Mouse (Mus musculus): Measurements from ENCODE around the gene Grpel1. TPM values are rescaled to one million over a fixed set of nuclear protein-coding genes. Genes with fewer than 3 reads are reported as not detected.

The Grpel1 gene
- 66.5 and 68.0 TPM in 2 replicates for polyA plus RNA-seq (2014; fragmentation: Nextera tagmentation; extraction: Ambion mirVana)

GRCm38 (mm10) chr5:36464709-36465661 lies at the start of gene Grpel1:
Gene Grpel1 (plus strand): TSS chr5:36464998.
- peaks cover 17% of the 10 kb centered on the region for H3K36me3 ChIP-seq (ENCODE audit: control insufficient read depth, insufficient read depth, low read length)
- peaks cover 10% of the 10 kb centered on the region for H3K4me1 ChIP-seq (replicated peaks; ENCODE audit: control insufficient read depth, insufficient read depth, low read length)
- H3K4me2 ChIP-seq (ENCODE audit: low read length): peak within 1 kb of the TSS; percentile 91
- peak within 1 kb of the TSS; percentile 23; the same call in 1 of the 2 replicates for H3K27ac ChIP-seq (ENCODE audit: low read depth)
- H3K9me3 ChIP-seq (ENCODE audit: control insufficient read depth, low read length): no peaks in the 10 kb centered on the region
- peak within 1 kb of the TSS; percentile 74 for H3K9ac ChIP-seq (ENCODE audit: low read length)
- DNase-seq (ENCODE audit: low spot score) (peak; percentile 97), ATAC-seq (replicated peaks; ENCODE audit: low FRiP score, low TSS enrichment, low read depth) (peak; percentile 93)
- peak within 1 kb of the TSS; percentile 94 for H3K4me3 ChIP-seq (ENCODE audit: low read depth, low read length)
- under 1% methylated on average over 68 of the region's 68 CpGs for WGBS
- no peaks in the 10 kb centered on the region for H3K27me3 ChIP-seq (replicated peaks; ENCODE audit: control insufficient read depth, insufficient read depth, low read length)

GRCm38 (mm10) chr5:36419861-36420260 lies 44.9 kb upstream of the Grpel1 start:
- no peak for DNase-seq (ENCODE audit: low spot score)
- Histone ChIP-seq H3K4me2 (ENCODE audit: low read length) (no peak overlapping the region), H3K27me3 (replicated peaks; ENCODE audit: control insufficient read depth, insufficient read depth, low read length) (no peaks in the 10 kb centered on the region), H3K9me3 (ENCODE audit: control insufficient read depth, low read length) (no peaks in the 10 kb centered on the region), H3K4me3 (ENCODE audit: low read depth, low read length) (no peak overlapping the region), H3K4me1 (replicated peaks; ENCODE audit: control insufficient read depth, insufficient read depth, low read length) (no peaks in the 10 kb centered on the region), H3K36me3 (ENCODE audit: control insufficient read depth, insufficient read depth, low read length) (no peaks in the 10 kb centered on the region), H3K9ac (ENCODE audit: low read length) (no peak overlapping the region), H3K27ac (ENCODE audit: low read depth) (no peak overlapping the region)
- no peak for ATAC-seq (replicated peaks; ENCODE audit: low FRiP score, low TSS enrichment, low read depth)
- WGBS: 74% methylated on average over 3 of the region's 3 CpGs

GRCm38 (mm10) chr5:36422689-36423088 lies 42.1 kb upstream of the Grpel1 start:
- H3K36me3 ChIP-seq (ENCODE audit: control insufficient read depth, insufficient read depth, low read length): no peaks in the 10 kb centered on the region
- H3K4me1 ChIP-seq (replicated peaks; ENCODE audit: control insufficient read depth, insufficient read depth, low read length): peaks cover under 1% of the 10 kb centered on the region; the same call in 1 of the 2 replicates
- no peaks in the 10 kb centered on the region for H3K9me3 ChIP-seq (ENCODE audit: control insufficient read depth, low read length)
- no peak overlapping the region for H3K27ac ChIP-seq (ENCODE audit: low read depth)
- ATAC-seq (replicated peaks; ENCODE audit: low FRiP score, low TSS enrichment, low read depth) (no peak), DNase-seq (ENCODE audit: low spot score) (no peak)
- no peak overlapping the region for H3K9ac ChIP-seq (ENCODE audit: low read length)
- no peaks in the 10 kb centered on the region for H3K27me3 ChIP-seq (replicated peaks; ENCODE audit: control insufficient read depth, insufficient read depth, low read length)
- no peak overlapping the region for H3K4me2 ChIP-seq (ENCODE audit: low read length)
- H3K4me3 ChIP-seq (ENCODE audit: low read depth, low read length): no peak overlapping the region

GRCm38 (mm10) chr5:36424676-36425075 lies 40.1 kb upstream of the Grpel1 start:
- DNase-seq (ENCODE audit: low spot score) (no peak), ATAC-seq (replicated peaks; ENCODE audit: low FRiP score, low TSS enrichment, low read depth) (no peak)
- H3K27ac ChIP-seq (ENCODE audit: low read depth): no peak overlapping the region
- H3K4me1 ChIP-seq (replicated peaks; ENCODE audit: control insufficient read depth, insufficient read depth, low read length): peaks cover 9% of the 10 kb centered on the region; the same call in 1 of the 2 replicates
- no peaks in the 10 kb centered on the region for H3K36me3 ChIP-seq (ENCODE audit: control insufficient read depth, insufficient read depth, low read length)
- H3K9ac ChIP-seq (ENCODE audit: low read length): no peak overlapping the region
- no peak overlapping the region for H3K4me3 ChIP-seq (ENCODE audit: low read depth, low read length)
- no peaks in the 10 kb centered on the region for H3K9me3 ChIP-seq (ENCODE audit: control insufficient read depth, low read length)
- H3K27me3 ChIP-seq (replicated peaks; ENCODE audit: control insufficient read depth, insufficient read depth, low read length): no peaks in the 10 kb centered on the region
- no peak overlapping the region for H3K4me2 ChIP-seq (ENCODE audit: low read length)

GRCm38 (mm10) chr5:36426404-36426803 lies 38.4 kb upstream of the Grpel1 start:
- Histone ChIP-seq H3K4me3 (ENCODE audit: low read depth, low read length) (no peak overlapping the region), H3K36me3 (ENCODE audit: control insufficient read depth, insufficient read depth, low read length) (no peaks in the 10 kb centered on the region), H3K4me1 (replicated peaks; ENCODE audit: control insufficient read depth, insufficient read depth, low read length) (peaks cover 9% of the 10 kb centered on the region; the same call in 1 of the 2 replicates), H3K27me3 (replicated peaks; ENCODE audit: control insufficient read depth, insufficient read depth, low read length) (no peaks in the 10 kb centered on the region), H3K9me3 (ENCODE audit: control insufficient read depth, low read length) (no peaks in the 10 kb centered on the region), H3K4me2 (ENCODE audit: low read length) (no peak overlapping the region), H3K27ac (ENCODE audit: low read depth) (no peak overlapping the region), H3K9ac (ENCODE audit: low read length) (no peak overlapping the region)
- no peak for ATAC-seq (replicated peaks; ENCODE audit: low FRiP score, low TSS enrichment, low read depth)
- WGBS: 63% methylated on average over 5 of the region's 5 CpGs
- no peak for DNase-seq (ENCODE audit: low spot score)

GRCm38 (mm10) chr5:36427831-36428230 lies 37.0 kb upstream of the Grpel1 start:
- Histone ChIP-seq H3K9ac (ENCODE audit: low read length) (no peak overlapping the region), H3K27me3 (replicated peaks; ENCODE audit: control insufficient read depth, insufficient read depth, low read length) (no peaks in the 10 kb centered on the region), H3K9me3 (ENCODE audit: control insufficient read depth, low read length) (no peaks in the 10 kb centered on the region), H3K36me3 (ENCODE audit: control insufficient read depth, insufficient read depth, low read length) (no peaks in the 10 kb centered on the region), H3K4me1 (replicated peaks; ENCODE audit: control insufficient read depth, insufficient read depth, low read length) (peaks cover 9% of the 10 kb centered on the region; the same call in 1 of the 2 replicates), H3K4me3 (ENCODE audit: low read depth, low read length) (no peak overlapping the region), H3K27ac (ENCODE audit: low read depth) (no peak overlapping the region), H3K4me2 (ENCODE audit: low read length) (no peak overlapping the region)
- 13% methylated on average over 11 of the region's 11 CpGs for WGBS
- ATAC-seq (replicated peaks; ENCODE audit: low FRiP score, low TSS enrichment, low read depth) (0 out of 2 replicates have a peak, but pooled peaks have one; percentile 29), DNase-seq (ENCODE audit: low spot score) (no peak)

- H3K4me2 ChIP-seq (ENCODE audit: low read length): no peak overlapping the region
- DNase-seq (ENCODE audit: low spot score): no peak
- peaks cover 9% of the 10 kb centered on the region; the same call in 1 of the 2 replicates for H3K4me1 ChIP-seq (replicated peaks; ENCODE audit: control insufficient read depth, insufficient read depth, low read length)
- H3K36me3 ChIP-seq (ENCODE audit: control insufficient read depth, insufficient read depth, low read length): no peaks in the 10 kb centered on the region
- H3K9me3 ChIP-seq (ENCODE audit: control insufficient read depth, low read length): no peaks in the 10 kb centered on the region
- WGBS: 84% methylated on average over 3 of the region's 3 CpGs
- no peak for ATAC-seq (replicated peaks; ENCODE audit: low FRiP score, low TSS enrichment, low read depth)
- no peak overlapping the region for H3K27ac ChIP-seq (ENCODE audit: low read depth)
- no peak overlapping the region for H3K4me3 ChIP-seq (ENCODE audit: low read depth, low read length)
- H3K9ac ChIP-seq (ENCODE audit: low read length): no peak overlapping the region
- H3K27me3 ChIP-seq (replicated peaks; ENCODE audit: control insufficient read depth, insufficient read depth, low read length): no peaks in the 10 kb centered on the region
Observed at GRCm38 (mm10) chr5:36429551-36429950, 35.2 kb upstream of the Grpel1 start.

GRCm38 (mm10) chr5:36431711-36432110 lies 33.1 kb upstream of the Grpel1 start:
- H3K36me3 ChIP-seq (ENCODE audit: control insufficient read depth, insufficient read depth, low read length): no peaks in the 10 kb centered on the region
- WGBS: 44% methylated on average over 2 of the region's 2 CpGs
- no peaks in the 10 kb centered on the region for H3K9me3 ChIP-seq (ENCODE audit: control insufficient read depth, low read length)
- no peak overlapping the region for H3K9ac ChIP-seq (ENCODE audit: low read length)
- no peaks in the 10 kb centered on the region for H3K27me3 ChIP-seq (replicated peaks; ENCODE audit: control insufficient read depth, insufficient read depth, low read length)
- H3K4me1 ChIP-seq (replicated peaks; ENCODE audit: control insufficient read depth, insufficient read depth, low read length): peaks cover 9% of the 10 kb centered on the region; the same call in 1 of the 2 replicates
- no peak overlapping the region for H3K27ac ChIP-seq (ENCODE audit: low read depth)
- no peak overlapping the region for H3K4me3 ChIP-seq (ENCODE audit: low read depth, low read length)
- no peak overlapping the region for H3K4me2 ChIP-seq (ENCODE audit: low read length)
- DNase-seq (ENCODE audit: low spot score) (no peak), ATAC-seq (replicated peaks; ENCODE audit: low FRiP score, low TSS enrichment, low read depth) (no peak)

All from intestine, embryonic 14.5 days (tissue).